Mouse (Mus musculus) E14TG2a.4 (cell line): Measurements from ENCODE around the gene Krtap26-1.

ENCODE experiments used
- H3K27me3 ChIP-seq: 2 replicates; pipeline ENCODE4 v1.6.1; 2014; ENCODE audit warnings: low read length, control low read depth; ENCODE audit not compliant: insufficient read depth
- H3K36me3 ChIP-seq: 2 replicates; pipeline ENCODE4 v1.6.1; 2014; ENCODE audit warnings: low read length, control low read depth; ENCODE audit not compliant: insufficient read depth
- H3K4me1 ChIP-seq: replicated peaks from 2 replicates; pipeline ENCODE4 v1.6.1; 2014; ENCODE audit warnings: low read depth, low read length, control low read depth
- H3K4me3 ChIP-seq: replicated peaks from 2 replicates; pipeline ENCODE4 v1.5.1; 2014; ENCODE audit warnings: mild to moderate bottlenecking, low read length
- H3K9me3 ChIP-seq: 2 replicates; pipeline ENCODE4 v1.6.1; 2014; ENCODE audit warnings: low read length, control low read depth
- CTCF ChIP-seq: conservative IDR thresholded peaks from 2 replicates; pipeline ENCODE4 v1.5.1; 2014; ENCODE audit warnings: low read length
- NANOG ChIP-seq: IDR thresholded peaks from 2 replicates; pipeline ENCODE4 v1.6.1; 2014; ENCODE audit warnings: borderline replicate concordance, low read length, mixed read lengths
- POU5F1 ChIP-seq: IDR thresholded peaks from 2 replicates; pipeline ENCODE4 v1.6.1; 2014; ENCODE audit warnings: low read length, borderline replicate concordance

Krtap26-1 gene

GRCm38 (mm10) chr16:88599504-88600237, 47.9 kb downstream of the Krtap26-1 start:
- Histone ChIP-seq H3K4me1 (no peaks in the 10 kb centered on the region), H3K9me3 (no peaks in the 10 kb centered on the region), H3K27me3 (no peaks in the 10 kb centered on the region), H3K36me3 (no peaks in the 10 kb centered on the region), H3K4me3 (no peak overlapping the region)
- no peak for TF ChIP-seq CTCF
- TF ChIP-seq NANOG: no peak
- TF ChIP-seq POU5F1: no peak
